Mouse (Mus musculus) kidney, adult 2 months (tissue): Measurements from ENCODE around the gene Samd11.

Source experiments
- CTCF ChIP-seq: fragments of 200-500 bp; conservative IDR thresholded peaks from 2 replicates; pipeline ENCODE4 v1.5.1; 2011; ENCODE audit warnings: low read depth, mild to moderate bottlenecking, control low read depth, low read length, moderate library complexity, mixed read lengths; ENCODE audit not compliant: insufficient read depth, insufficient read length
- POLR2A ChIP-seq: fragments of 200-500 bp; IDR thresholded peaks from one replicate; pipeline ENCODE4 v1.6.1; 2011; ENCODE audit warnings: low read depth, low read length, control low read depth

- no peak for TF ChIP-seq POLR2A
- TF ChIP-seq CTCF = no peak
Observed at GRCm38 (mm10) chr4:156224276-156224675, 31.2 kb downstream of the Samd11 start.
